Mouse (Mus musculus) frontal cortex, adult 2 months (tissue): Measurements from ENCODE around the gene Kalrn. TPM values are rescaled to one million over a fixed set of nuclear protein-coding genes. Genes with fewer than 3 reads are reported as not detected.

ENCODE experiments used
- DNase-seq, 2 experiments: peaks; one replicate each; pipeline ENCODE4 v3.0.0; 2022; ENCODE audit warnings: low spot score in 1 of 2; ENCODE audit errors: extremely low spot score in 1 of 2
- polyA plus RNA-seq: library from polyadenylated mRNA; depleted of rRNA; stranded (reverse); fragments of >200 nt; gene quantifications from 2 replicates; pipeline ENCODE4 v1.2.3, GENCODE M21; 2012; rRNA removed

Gene Kalrn
- polyA plus RNA-seq, 1 experiment: 177 TPM

GRCm38 (mm10) chr16:33930785-33931184, 642.5 kb downstream of the Kalrn start:
- DNase-seq: no peak

GRCm38 (mm10) chr16:33928788-33929462, 644.4 kb downstream of the Kalrn start:
- no peak for DNase-seq

- no peak for DNase-seq
Measured at GRCm38 (mm10) chr16:33927263-33927824, 646.0 kb downstream of the Kalrn start.

- no peak for DNase-seq
Measured at GRCm38 (mm10) chr16:33923758-33924157, 649.6 kb downstream of the Kalrn start.

- DNase-seq: no peak
Measured at GRCm38 (mm10) chr16:33923001-33923316, 650.4 kb downstream of the Kalrn start.

GRCm38 (mm10) chr16:33922111-33923000, 651.0 kb downstream of the Kalrn start:
- no peak for DNase-seq

- DNase-seq: no peak
Measured at GRCm38 (mm10) chr16:33921514-33921913, 651.8 kb downstream of the Kalrn start.

Other genes starting within 250 kb of the Kalrn start
- gene Ropn1, start 76.4 kb upstream of the Kalrn start, polyA plus RNA-seq: 0.15 TPM in 1 of 2 replicates, not detected in the other
- 2.8 TPM in 2 replicates for gene Ccdc14, start 117.1 kb upstream of the Kalrn start, polyA plus RNA-seq
- gene Mylk, start 171.7 kb upstream of the Kalrn start, polyA plus RNA-seq: 9.5 and 12.4 TPM in 2 replicates